Mouse (Mus musculus): ENCODE data around the gene BC004004.
"Not testable (repeated sequence)": the region's sequence is repeated elsewhere in the genome, so short reads cannot be mapped to it uniquely, and the experiment has no call there.

- TF ChIP-seq CTCF, EP300 (IDR thresholded peaks at IDR 0.05; ENCODE audit: low read depth): not testable (repeated sequence)
These were observed 48.8 kb downstream of the BC004004 start, which contains the start of gene Pi16 for GRCm38 (mm10) chr17:29317380-29317779.

Data from liver, postnatal 0 days (tissue).